Mouse (Mus musculus) MN1 (cell line): ENCODE measurements around the gene Rflnb.

Experiments used
- DNase-seq: peaks from one replicate; pipeline ENCODE4 v3.0.0-alpha.2; 2016; ENCODE audit warnings: low spot score

Rflnb gene

GRCm38 (mm10) chr11:76027139-76028071 lies at the start of gene Rflnb:
TSS of gene Rflnb (minus strand) at chr11:76027782.
- peak; percentile 88 for DNase-seq

- no peak for DNase-seq
Measured at GRCm38 (mm10) chr11:76077341-76077740, 49.8 kb upstream of the Rflnb start.

- DNase-seq = no peak
Measured at GRCm38 (mm10) chr11:76074296-76075093, 46.9 kb upstream of the Rflnb start.

DNA sequence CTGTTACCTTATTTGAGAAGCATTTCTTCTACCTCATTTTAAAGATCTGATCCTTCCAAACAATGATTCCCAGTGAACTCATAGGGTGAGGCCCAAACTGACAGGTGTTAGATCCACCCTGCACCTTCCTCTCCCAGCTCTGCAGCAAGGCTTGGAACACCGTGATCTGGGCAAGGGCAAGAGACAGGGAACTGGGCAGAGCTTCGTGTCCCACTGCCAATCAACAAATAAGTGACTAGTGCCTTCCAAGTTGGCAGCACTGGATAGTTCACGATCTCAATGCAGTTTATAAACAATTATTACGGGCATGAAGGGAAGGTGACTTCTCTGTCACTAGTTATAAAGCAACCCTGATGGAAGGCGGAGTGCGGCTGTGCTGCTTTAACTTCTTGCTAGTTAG lies 42.2 kb upstream of the Rflnb start:
- DNase-seq = no peak

DNA sequence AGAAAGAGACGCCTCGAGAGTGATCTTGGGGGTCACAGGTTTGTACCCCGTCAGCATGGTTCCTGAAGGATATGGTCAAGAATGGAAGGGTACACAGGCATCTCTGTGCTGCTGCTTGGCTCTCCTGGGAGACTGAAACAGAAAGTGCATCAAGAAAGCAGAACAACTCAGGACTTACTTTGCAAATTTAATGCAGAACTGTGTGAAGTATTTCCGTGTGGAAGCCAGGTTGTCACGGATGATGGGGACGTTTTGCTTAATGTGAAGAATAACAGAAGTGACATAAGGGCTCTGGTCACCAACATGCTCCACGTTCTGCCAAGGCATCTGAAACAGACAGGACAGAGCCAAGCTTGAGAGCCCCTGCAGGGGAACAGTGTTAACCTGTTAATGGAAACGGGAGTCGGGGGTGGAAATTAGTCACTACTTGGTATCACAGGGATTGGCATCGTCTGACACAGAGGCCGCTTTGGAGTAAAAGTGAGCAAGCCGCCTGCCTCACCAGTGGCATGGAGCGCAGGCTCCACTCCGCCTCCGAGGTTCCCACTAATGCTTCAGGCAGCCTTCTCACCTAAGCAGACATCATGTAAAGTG lies 39.1 kb upstream of the Rflnb start:
- DNase-seq = no peak

DNA sequence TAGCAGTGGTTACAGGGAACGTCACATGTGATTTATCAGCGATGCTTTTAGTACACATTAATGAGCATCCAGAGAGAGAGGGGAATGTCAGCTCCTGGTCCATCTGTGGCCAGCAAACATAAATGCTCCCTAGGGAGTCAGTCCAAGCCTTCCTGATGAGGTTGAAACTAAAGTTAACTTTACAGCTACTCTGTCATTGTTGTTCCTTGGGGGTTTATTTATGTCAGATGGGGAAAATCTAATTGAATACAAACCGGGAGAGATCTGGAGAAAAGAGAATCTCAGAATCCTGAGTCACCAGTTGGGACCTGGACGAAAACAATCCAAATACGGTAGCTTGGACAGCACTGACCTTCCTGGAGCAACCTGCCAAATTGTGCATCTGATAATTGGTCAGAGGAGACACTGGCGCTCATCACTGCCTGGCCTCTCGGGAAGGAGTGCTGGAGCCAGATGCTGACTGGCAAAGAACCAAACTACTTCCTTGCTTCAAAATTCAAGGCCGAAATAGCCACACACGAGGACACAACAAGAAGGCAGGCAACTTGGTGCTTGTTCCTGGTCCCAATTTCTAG lies 38.0 kb upstream of the Rflnb start:
- DNase-seq = peak; percentile 77

- DNase-seq = no peak
Measured at GRCm38 (mm10) chr11:76064411-76064810, 36.8 kb upstream of the Rflnb start.

GRCm38 (mm10) chr11:76060906-76061305 lies 33.3 kb upstream of the Rflnb start:
- no peak for DNase-seq

- peak; percentile 77 for DNase-seq
Measured at GRCm38 (mm10) chr11:76059971-76060370, 32.4 kb upstream of the Rflnb start.

GRCm38 (mm10) chr11:76056487-76056886 lies 28.9 kb upstream of the Rflnb start:
- DNase-seq = no peak

- no peak for DNase-seq
Measured at GRCm38 (mm10) chr11:76052496-76052895, 24.9 kb upstream of the Rflnb start.

DNA sequence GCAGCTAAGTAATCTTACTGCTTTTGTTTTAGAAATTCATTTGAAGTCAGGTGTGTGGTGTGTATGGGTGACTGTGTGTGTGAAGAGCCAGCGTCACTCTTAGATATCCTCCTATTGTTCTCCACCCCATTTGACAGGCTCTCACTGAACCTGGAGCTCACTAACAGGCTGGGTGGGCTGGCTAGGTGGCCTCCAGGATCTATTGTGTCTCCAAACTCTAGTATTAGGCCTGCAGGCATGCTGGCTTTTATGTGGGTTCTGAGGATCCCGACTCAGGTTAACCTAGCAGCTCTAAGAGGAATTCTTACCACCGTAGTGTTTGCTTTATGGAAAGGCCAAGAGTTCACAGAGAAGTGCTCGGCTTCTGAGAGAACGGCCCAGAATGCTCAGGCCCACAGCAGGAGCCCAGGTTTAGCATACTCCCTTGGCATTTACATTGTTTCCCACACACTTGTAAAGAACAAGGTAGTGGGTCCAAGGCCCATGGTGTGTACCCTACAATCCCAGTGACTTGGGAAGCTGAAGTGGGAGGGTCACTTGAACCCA lies 23.5 kb upstream of the Rflnb start:
- DNase-seq = no peak

- no peak for DNase-seq
Measured at GRCm38 (mm10) chr11:76050509-76050908, 22.9 kb upstream of the Rflnb start.

GRCm38 (mm10) chr11:76045367-76045766 lies 17.8 kb upstream of the Rflnb start:
- DNase-seq = no peak

- no peak for DNase-seq
Measured at GRCm38 (mm10) chr11:76044468-76044867, 16.9 kb upstream of the Rflnb start.

DNA sequence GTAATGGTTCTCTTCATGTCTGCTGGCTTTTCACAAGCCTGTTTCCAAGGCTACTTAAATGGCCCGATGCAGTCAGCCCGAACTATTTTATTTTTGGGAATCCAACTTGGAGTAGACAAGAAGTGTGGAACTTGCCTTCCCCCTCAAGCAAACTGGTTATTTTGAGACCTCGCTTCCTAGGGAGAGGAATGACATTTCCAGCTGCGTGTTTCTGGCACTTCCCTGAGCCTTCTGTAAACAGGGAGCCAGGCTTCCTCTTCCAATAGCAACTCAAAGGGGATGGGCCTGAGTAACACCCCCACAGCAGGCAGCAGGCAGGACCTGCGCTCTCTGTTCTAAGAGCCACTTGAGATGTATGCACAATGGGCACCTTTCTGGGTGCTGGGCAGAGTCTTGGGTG lies 15.3 kb upstream of the Rflnb start:
- DNase-seq = no peak

- DNase-seq = no peak
Measured at GRCm38 (mm10) chr11:76042041-76042638, 14.6 kb upstream of the Rflnb start.

- DNase-seq = no peak
Measured at GRCm38 (mm10) chr11:76040761-76041376, 13.3 kb upstream of the Rflnb start.

- DNase-seq = no peak
Measured at GRCm38 (mm10) chr11:76040106-76040505, 12.5 kb upstream of the Rflnb start.

DNA sequence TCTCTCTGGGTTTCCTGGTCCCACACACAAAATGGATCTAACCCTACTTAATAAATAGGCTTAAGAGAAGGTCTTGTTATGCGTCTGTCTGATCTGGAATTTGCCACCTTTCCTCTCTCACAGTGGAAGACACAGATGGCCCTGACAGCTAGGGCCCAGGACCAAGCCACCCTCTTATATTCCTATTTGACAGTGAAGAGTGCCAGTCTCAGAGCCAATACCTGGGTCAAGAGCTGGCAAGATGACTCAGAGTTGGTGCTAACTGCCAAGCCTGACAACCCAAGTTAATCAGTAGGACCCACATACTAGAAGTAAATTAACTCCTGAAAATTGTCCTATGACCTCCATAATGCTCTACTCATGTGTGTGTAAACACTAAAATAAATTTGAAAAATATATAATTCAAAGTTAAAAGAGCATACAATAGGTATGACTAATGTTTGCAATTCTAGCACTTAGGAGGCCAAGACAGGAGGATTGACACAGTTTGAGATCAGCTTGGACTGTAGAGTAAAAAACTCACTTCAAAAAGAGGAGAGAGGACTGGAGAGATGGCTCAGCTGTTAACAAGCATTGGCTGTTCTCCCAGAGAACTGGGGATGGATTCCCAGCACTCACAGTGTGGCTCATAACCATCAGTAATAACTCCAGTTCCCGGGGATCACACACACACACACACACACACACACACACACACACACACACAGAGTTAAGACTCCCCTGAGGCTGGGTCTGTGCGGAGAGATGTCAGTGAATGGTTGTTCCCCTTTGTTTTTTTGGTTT lies 11.9 kb upstream of the Rflnb start:
- no peak for DNase-seq
